Mouse (Mus musculus) spleen, postnatal 36 days (tissue): Measurements from ENCODE around the gene Ext2.

Experiments
- DNase-seq, 2 experiments: peaks; one replicate each; pipeline ENCODE4 v3.0.0; 2022; ENCODE audit warnings: low spot score in 2 of 2, mixed read lengths in 1 of 2

The Ext2 gene

GRCm38 (mm10) chr2:93677231-93677630 is 145.1 kb downstream of the Ext2 start:
- no peak for DNase-seq

GRCm38 (mm10) chr2:93671573-93672184 is 150.7 kb downstream of the Ext2 start:
- DNase-seq = no peak

DNA sequence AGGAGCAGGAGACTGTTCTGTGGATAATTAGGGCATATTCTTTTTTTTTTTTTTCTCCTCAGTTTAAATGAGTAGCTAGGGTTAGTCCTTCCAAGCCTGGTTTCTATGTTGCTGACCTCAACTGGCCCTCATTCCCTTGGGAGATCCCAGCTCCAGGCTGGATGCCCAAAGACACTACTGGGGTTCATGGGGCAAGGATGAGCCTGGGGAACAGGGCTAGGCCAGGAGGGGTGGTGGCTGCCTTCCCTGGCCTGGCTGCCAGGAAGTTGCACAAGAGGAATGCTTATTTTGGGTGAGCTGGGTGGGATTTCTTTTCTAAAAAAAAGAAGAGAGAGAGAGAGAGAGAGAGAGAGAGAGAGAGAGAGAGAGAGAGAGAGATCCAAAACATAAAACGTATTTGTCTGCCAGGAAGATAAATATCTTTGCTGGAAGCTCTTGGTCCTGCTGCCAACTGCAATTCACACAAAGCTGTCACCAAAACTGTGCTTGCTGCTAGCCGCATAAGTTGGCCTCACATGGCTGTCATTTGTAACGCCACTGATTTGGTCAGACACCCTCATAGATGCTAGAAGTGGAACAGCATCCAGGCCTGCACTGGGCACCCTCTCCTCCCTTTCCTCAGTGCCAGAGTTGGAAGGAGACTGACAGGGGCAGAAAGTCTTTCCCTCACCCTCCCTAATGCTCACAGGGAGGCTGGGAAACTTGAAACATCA is 156.1 kb downstream of the Ext2 start:
- no peak for DNase-seq

GRCm38 (mm10) chr2:93665472-93665871 is 156.9 kb downstream of the Ext2 start:
- no peak for DNase-seq

- no peak for DNase-seq
These were observed 160.0 kb downstream of the Ext2 start for GRCm38 (mm10) chr2:93662240-93662865.

DNA sequence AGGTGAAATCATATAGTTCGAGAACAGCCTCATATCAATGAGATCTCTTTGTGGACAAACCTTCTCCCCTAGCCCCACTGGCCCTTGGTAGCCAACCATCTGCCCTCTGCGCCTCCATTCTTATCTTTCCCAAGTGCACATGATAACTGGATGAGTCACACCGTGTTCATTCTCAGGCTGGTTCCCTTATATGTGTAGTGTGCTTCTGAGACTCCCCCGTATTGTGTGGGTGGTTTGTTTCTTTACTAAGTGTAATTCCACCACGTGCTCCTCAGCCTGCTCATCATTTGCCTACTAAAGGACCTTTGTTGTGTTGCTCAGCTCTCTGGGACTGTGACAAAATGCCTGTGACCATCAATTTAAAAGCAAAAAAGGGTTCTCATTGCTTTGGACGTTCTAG is 161.3 kb downstream of the Ext2 start:
- no peak for DNase-seq

GRCm38 (mm10) chr2:93659705-93660308 is 162.6 kb downstream of the Ext2 start:
- no peak for DNase-seq

DNA sequence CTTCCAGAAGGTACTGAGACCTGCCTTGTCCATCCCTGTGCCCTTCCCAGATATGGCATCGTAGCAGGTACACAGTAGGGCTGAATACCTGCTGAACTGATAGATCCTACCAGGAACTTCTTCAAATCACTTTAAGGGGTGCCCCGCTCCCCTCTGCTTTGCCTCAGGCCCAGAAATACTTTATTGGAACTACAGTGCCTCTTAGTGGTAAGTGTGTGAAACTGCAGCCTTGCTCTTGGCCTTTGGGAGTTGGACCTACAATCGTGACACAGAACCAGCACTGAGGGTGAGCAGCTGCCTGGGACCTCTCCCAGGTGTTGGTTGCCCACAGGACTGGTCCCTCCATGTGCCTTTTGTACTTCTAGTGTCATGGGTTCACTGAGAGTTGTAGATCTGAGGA is 163.4 kb downstream of the Ext2 start:
- no peak for DNase-seq

DNA sequence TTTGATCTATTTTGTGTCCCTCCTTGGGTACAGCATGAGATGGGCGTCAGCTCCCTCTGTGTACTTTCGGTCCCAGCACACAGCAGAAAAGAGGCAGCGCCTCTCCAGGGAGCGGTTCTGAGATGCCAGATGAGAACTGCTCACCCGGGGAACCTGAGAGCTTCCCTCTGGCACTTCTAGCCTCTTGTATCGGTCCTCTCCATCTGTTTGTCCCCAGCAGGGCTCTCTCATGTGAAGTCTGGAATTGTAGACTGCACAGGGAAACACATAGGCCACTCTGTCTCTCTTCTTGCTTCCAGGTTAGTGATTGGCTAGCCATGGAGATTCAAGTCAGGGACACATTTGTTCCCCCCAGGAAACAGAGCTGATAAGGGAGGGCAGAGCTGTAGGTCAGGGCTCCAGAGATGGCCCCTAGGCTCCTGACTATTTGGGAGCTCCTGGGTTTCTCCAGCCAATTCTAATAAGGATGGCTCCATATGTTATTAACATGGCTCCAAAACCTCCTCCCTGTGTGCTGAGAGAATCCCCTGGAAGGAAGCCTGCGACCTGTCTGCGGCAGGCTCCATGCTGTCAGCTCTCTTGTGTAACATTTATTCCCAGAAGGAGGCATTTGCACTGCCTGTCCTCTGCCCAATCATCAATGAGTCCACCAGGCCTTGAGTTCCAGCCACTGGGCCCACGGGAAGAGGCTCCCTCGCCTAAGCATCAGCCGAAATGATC is 167.9 kb downstream of the Ext2 start:
- no peak for DNase-seq

- DNase-seq = no peak
These were observed 173.0 kb downstream of the Ext2 start for GRCm38 (mm10) chr2:93649243-93649870.

GRCm38 (mm10) chr2:93647924-93648575 is 174.3 kb downstream of the Ext2 start:
- DNase-seq = no peak

- no peak for DNase-seq
These were observed 175.1 kb downstream of the Ext2 start for GRCm38 (mm10) chr2:93647051-93647923.

DNA sequence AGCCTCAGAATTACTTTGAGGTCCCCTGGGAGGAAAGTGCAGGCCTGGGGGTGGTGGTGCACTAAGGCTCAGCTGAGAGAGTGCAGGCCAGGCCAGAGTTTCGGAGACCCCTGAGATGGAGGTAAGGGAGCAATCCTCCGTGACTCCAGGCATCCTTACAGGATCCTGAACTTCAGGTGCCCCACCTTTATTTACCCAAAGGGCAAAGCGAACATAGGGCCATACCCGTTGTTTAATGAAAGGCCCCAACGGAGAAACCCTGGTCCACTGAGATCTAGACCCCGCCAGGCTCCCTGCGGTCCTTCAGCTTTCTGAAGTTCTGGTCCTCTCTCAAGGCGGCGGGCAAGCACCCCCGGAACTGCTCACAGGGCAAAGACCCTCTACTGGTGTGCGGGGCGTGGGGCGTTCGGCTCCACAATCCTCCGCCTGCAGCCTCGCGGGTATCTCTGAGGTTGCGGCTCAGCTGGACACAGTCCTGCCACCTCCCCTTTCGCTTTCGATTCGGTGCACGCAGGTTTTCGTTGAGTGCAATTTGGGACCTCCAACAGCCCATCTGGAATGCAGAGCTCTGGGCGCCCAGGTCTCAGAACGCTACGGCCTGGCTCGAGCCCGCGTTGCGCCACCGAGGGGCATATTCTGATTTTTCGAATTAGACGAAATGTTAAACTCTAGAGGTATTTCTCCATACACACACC is 176.6 kb downstream of the Ext2 start:
- DNase-seq = no peak

- no peak for DNase-seq
These were observed 177.2 kb downstream of the Ext2 start for GRCm38 (mm10) chr2:93645197-93645596.

- no peak for DNase-seq
These were observed 177.6 kb downstream of the Ext2 start for GRCm38 (mm10) chr2:93644731-93645130.

GRCm38 (mm10) chr2:93644234-93644633 is 178.1 kb downstream of the Ext2 start:
- no peak for DNase-seq

DNA sequence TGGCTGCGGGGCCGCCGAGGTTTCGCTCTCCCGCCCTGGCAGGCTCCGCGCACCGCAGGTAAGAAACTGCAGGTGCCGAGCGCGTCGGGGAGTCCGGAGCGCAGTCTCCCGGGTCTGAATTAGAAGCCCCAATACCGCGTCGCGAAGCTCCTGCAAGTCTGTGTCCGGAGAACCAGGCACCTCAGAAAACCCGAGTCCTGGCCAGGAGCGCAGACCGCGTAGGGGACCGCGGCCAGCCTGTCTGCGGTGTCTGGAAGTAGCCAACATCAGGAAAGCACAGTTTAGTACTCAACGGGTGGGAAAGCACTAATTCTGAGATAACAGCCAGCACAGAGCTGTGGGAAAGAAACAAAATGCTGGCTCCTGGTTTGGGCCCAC is 179.0 kb downstream of the Ext2 start:
- DNase-seq = no peak

GRCm38 (mm10) chr2:93634609-93635008 is 187.8 kb downstream of the Ext2 start:
- DNase-seq = no peak

GRCm38 (mm10) chr2:93624665-93625408 is 197.5 kb downstream of the Ext2 start:
- DNase-seq = no peak
